Mouse (Mus musculus) midbrain, embryonic 11.5 days (tissue): ENCODE measurements around the gene Atp1a2. TPM values are rescaled to one million over a fixed set of nuclear protein-coding genes. Genes with fewer than 3 reads are reported as not detected.

ENCODE experiments used
- ATAC-seq: fragments of 200-750 bp; cut with Nextera tagmentation; 2 replicates; pipeline ENCODE4 v1.8.0; 2017; ENCODE audit warnings: moderate TSS enrichment, moderate library complexity; ENCODE audit not compliant: low FRiP score
- DNase-seq: peaks from one replicate; pipeline ENCODE4 v3.0.0; 2015; ENCODE audit warnings: low spot score; ENCODE audit errors: missing footprints
- H3K27ac ChIP-seq: fragments of 300-500 bp; sonication (generic); 2 replicates; pipeline ENCODE4 v1.5.1; 2014; ENCODE audit warnings: low read depth, low read length
- H3K27me3 ChIP-seq: fragments of 300-500 bp; sonication (generic); 2 replicates; pipeline ENCODE4 v1.6.1; 2014; ENCODE audit warnings: mild to moderate bottlenecking, low read length, moderate library complexity, mixed read lengths; ENCODE audit not compliant: control insufficient read depth, insufficient read depth
- H3K36me3 ChIP-seq: fragments of 300-500 bp; sonication (generic); 2 replicates; pipeline ENCODE4 v1.6.1; 2014; ENCODE audit warnings: mild to moderate bottlenecking, low read length, moderate library complexity, mixed read lengths; ENCODE audit not compliant: control insufficient read depth, insufficient read depth
- H3K4me1 ChIP-seq: fragments of 300-500 bp; sonication (generic); 2 replicates; pipeline ENCODE4 v1.6.1; 2014; ENCODE audit warnings: low read length; ENCODE audit not compliant: control insufficient read depth, insufficient read depth
- H3K4me2 ChIP-seq: fragments of 300-500 bp; sonication (generic); 2 replicates; pipeline ENCODE4 v1.6.1; 2014; ENCODE audit warnings: mild to moderate bottlenecking, moderate library complexity
- H3K4me3 ChIP-seq: fragments of 300-500 bp; sonication (generic); 2 replicates; pipeline ENCODE4 v1.5.1; 2014; ENCODE audit warnings: low read depth, low read length
- H3K9ac ChIP-seq: fragments of 300-500 bp; sonication (generic); 2 replicates; pipeline ENCODE4 v1.6.1; 2014; ENCODE audit warnings: low read length
- H3K9me3 ChIP-seq: fragments of 300-500 bp; sonication (generic); 2 replicates; pipeline ENCODE4 v1.6.1; 2016; ENCODE audit warnings: low read length; ENCODE audit not compliant: control insufficient read depth
- WGBS: fragments of 180-500 bp; shearing (Covaris S2); extraction: QIAGEN DNeasy Blood & Tissue Kit; methylation state at CpG from one replicate; pipeline ENCODE4 v1.1.7; 2014; 5-methylcytosine and 5-hydroxymethylcytosine counted together
- polyA plus RNA-seq: library from polyadenylated mRNA; unstranded; fragments of >200 nt; fragmentation: Nextera tagmentation; extraction: Ambion mirVana; gene quantifications from 2 replicates; pipeline ENCODE4 v1.2.1, GENCODE M21; 2014

The Atp1a2 gene
- polyA plus RNA-seq, 1 experiment from 2014 or later, result 1.4 TPM

DNA sequence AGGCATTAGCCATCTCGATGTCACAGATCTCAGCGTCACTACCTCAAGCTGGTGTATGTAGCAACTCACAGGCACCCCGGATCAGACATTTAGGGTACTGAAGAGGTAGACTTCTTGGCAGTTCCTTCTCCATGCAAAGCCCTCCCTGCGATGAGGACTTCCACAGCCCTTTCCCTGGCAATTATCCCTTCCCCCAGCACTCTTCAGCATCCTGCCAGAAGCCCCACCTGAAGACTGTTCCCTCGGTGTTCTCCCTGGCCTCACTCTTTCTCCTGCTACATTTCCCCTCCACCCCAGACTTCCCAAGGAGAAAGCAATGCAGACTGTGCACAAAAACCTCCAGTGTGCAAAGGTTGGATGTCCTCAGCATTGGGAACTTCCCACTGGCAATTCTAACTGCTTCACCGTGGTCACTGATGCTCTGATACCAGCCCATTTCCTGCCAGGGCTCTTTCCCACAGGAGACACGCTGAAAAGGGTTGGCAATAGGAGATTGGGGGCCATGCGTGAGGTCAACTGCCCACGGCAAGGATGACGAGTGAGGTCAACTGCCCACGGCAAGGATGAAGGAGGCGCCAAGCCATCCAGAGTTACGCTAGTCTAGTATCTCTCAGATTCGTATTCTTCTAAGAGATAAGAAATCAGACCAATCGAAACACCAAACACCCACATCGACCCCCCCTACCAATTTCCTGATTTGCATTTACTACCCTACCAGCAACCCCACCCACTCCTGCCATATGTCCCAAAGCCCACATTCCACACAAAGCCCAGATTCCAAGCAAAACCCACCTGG is 29.5 kb upstream of the Atp1a2 start:
- no peak for ATAC-seq
- 93% methylated on average over 16 of the region's 16 CpGs for WGBS
- peak; percentile 73 for DNase-seq
- no peak overlapping the region for H3K4me2 ChIP-seq
- H3K4me3 ChIP-seq, result no peak overlapping the region
- H3K27me3 ChIP-seq, result peaks cover 35% of the 10 kb centered on the region
- H3K9ac ChIP-seq, result no peak overlapping the region
- peaks cover 30% of the 10 kb centered on the region for H3K4me1 ChIP-seq
- no peaks in the 10 kb centered on the region for H3K36me3 ChIP-seq
- no peaks in the 10 kb centered on the region for H3K9me3 ChIP-seq
- H3K27ac ChIP-seq, result no peak overlapping the region

DNA sequence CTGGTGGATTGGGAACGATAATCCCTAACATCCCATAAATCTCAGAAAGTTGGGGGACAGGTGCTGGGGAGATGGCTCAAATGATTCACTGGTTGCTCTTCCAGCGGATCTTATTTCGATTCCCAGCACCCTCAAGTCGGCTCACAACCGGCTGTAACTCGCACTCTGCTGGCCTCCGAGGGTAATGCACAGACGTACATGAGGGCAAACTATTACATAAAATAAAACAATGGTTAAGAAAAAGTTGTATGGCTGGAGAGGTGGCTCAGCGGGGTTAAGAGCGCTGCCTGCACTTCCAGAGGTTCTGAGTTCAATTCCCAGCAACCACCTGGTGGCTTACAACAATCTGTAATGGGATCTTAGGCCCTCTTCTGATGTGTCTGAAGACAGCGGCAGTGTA is 28.8 kb upstream of the Atp1a2 start:
- Histone ChIP-seq H3K4me1 (peaks cover 30% of the 10 kb centered on the region), H3K9ac (no peak overlapping the region)
- peak; percentile 81 for DNase-seq

DNA sequence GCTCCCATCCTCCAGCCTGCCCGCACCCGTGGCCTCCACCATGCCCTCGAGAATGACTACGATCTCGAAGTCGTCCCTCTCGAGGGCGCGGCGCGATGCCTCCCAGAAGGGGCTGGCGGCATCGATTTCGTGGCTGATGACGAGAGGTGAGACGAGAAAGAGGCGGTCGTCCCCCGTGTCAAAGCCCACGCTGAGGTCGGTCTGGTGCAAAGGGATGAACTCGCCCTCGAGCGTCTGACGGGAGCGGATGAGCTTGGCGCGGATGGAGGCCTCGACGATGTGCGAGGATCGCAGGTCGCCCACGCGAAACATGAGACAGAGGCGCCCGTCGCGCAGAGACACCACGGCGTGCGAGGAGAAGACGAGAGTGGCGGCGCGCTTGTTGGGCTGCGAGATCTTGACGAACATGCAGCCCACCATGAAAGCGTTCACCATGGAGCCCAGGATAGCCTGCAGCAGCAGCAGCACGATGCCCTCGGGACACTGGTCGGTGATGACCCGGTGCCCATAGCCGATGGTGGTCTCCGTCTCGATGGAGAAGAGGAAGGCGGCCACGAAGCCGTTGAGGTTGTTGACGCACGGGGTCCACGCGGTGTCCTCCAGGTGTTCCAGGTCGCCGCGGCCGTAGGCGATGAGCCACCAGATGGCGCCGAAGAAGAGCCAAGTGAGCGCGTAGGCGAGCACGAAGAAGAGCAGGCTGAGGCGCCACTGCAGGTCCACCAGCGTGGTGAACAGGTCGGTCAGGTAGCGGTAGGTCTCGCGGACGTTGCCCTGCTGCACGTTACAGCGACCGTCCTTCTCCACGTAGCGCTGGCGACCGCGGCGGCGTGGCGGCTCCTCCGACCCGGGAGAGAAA is 28.0 kb upstream of the Atp1a2 start:
- peaks cover 37% of the 10 kb centered on the region for H3K27me3 ChIP-seq
- 22% methylated on average over 94 of the region's 94 CpGs for WGBS
- H3K4me3 ChIP-seq, result peak overlapping the region; percentile 38
- no peak for DNase-seq
- peak overlapping the region; percentile 71 for H3K4me2 ChIP-seq
- no peaks in the 10 kb centered on the region for H3K36me3 ChIP-seq
- peak; percentile 27 for ATAC-seq
- no peak overlapping the region for H3K27ac ChIP-seq
- H3K4me1 ChIP-seq, result peaks cover 30% of the 10 kb centered on the region
- peak overlapping the region; percentile 52 for H3K9ac ChIP-seq
- H3K9me3 ChIP-seq, result no peaks in the 10 kb centered on the region

More for the DNA sequence above, 28.8 kb upstream of the Atp1a2 start:
- whole genome bisulfite sequencing, result 60% methylated on average over 11 of the region's 11 CpGs
- H3K4me3 ChIP-seq, result peak overlapping the region; percentile 38; the same call in 1 of the 2 replicates
- H3K27me3 ChIP-seq, result peaks cover 37% of the 10 kb centered on the region
- no peak overlapping the region for H3K27ac ChIP-seq
- peak overlapping the region; percentile 71 for H3K4me2 ChIP-seq
- no peaks in the 10 kb centered on the region for H3K36me3 ChIP-seq
- H3K9me3 ChIP-seq, result no peaks in the 10 kb centered on the region
- no peak for ATAC-seq

DNA sequence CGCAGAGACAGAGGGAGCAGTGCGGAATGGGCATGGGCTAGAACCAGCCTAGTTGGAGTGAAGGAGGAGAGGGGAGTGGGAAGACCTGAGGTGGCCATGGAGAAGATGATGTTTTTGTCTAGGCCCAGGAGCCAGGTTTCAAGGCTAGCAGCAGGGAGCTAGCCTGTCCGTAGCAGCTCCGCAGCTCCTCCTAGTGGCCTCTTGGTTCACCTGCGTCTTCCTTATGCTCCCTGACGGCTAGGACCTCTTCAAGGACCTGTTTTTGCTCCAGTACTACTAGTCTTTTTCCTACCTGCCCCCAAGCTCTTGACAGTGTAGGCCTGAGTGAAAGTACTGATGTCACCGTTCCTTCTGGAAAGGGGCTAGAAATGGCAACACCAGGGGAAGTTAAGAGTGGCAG is 26.9 kb upstream of the Atp1a2 start:
- H3K9me3 ChIP-seq, result no peaks in the 10 kb centered on the region
- WGBS, result 10% methylated on average over 7 of the region's 7 CpGs
- H3K27me3 ChIP-seq, result peaks cover 34% of the 10 kb centered on the region

DNA sequence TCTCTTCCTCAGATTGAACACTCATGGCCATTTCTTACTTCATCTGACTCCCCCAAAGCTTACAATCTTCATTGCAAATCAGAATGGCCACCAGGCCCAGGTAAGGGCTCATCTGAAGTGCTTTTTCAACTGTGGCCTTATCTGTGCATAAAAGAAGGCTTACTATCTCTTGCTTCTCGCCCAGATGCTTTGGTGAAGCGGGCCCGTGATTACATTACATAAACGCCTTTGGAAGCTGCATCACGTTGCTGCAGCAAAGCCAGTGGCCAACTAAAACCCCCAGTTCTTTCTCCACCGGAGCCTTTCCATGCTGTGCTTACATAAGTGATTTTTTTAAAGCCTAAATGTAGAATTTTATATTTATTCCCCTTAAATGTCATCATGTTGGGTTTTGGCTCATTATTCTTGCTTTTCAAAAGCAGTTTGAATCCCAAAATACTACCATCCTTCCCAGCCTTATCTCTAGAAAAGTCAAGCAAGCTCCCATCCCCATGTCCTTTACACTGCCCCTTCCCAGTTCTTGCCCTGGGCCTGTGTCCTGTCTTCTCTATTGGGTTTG is 26.0 kb upstream of the Atp1a2 start:
- WGBS, result 55% methylated on average over 6 of the region's 6 CpGs

More for the DNA sequence above, 26.9 kb upstream of the Atp1a2 start:
- Histone ChIP-seq H3K27ac (no peak overlapping the region), H3K4me1 (peaks cover 32% of the 10 kb centered on the region), H3K9ac (no peak overlapping the region), H3K4me3 (no peak overlapping the region), H3K4me2 (no peak overlapping the region), H3K36me3 (no peaks in the 10 kb centered on the region)
- DNase-seq (peak; percentile 97), ATAC-seq (peak; percentile 39; the same call in 1 of the 2 replicates)

DNA sequence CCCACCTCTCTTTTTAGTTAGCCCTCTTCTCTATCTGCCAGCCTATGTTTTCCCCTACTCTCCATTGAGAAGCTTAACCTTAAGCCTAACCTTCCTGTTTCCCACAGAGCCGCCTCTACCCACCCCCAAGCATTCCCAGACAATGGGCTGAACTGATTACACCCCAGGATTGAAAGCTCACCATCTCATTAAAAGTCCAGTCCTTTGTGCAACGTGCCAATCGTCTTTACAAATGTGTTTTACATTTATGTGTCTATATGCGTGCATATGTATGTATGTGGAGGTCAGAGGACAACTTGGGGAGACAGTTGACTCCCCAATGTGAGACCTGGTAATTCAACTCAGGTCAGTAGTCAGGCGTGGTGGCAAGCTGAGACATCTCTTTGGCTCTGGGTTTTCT is 25.4 kb upstream of the Atp1a2 start:
- H3K36me3 ChIP-seq, result peaks cover 2% of the 10 kb centered on the region; the same call in 1 of the 2 replicates
- DNase-seq (no peak), ATAC-seq (no peak)
- H3K4me3 ChIP-seq, result no peak overlapping the region
- no peak overlapping the region for H3K9ac ChIP-seq
- H3K4me1 ChIP-seq, result peaks cover 24% of the 10 kb centered on the region
- H3K27ac ChIP-seq, result no peak overlapping the region
- no peaks in the 10 kb centered on the region for H3K9me3 ChIP-seq
- peaks cover 34% of the 10 kb centered on the region for H3K27me3 ChIP-seq
- no peak overlapping the region for H3K4me2 ChIP-seq
- 8% methylated on average over 5 of the region's 5 CpGs for WGBS

More for the DNA sequence above, 26.0 kb upstream of the Atp1a2 start:
- Histone ChIP-seq H3K36me3 (peaks cover 2% of the 10 kb centered on the region; the same call in 1 of the 2 replicates), H3K9ac (no peak overlapping the region), H3K4me2 (no peak overlapping the region), H3K4me3 (no peak overlapping the region), H3K27me3 (peaks cover 34% of the 10 kb centered on the region), H3K27ac (no peak overlapping the region), H3K4me1 (peaks cover 25% of the 10 kb centered on the region), H3K9me3 (no peaks in the 10 kb centered on the region)
- DNase-seq, result no peak
- ATAC-seq, result no peak

DNA sequence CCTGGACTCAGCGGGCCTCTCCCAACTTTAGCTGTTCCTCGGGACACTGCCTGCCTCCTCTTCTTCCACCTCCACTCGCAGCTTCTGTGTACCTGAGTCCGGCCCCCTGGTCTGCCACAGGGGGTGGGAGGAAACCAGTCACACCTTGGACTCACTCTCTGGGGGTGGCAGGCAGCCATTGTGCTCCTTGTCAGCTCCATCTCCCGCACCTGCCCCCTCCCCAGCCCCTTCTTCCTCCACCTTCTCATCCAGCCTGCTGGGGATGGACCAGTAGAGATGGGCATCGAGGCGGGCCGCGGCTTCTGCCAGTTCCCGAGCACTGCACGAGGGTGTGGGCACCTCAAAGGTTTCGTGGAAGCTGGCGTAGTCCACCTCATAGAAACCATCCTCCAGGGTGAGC is 24.9 kb upstream of the Atp1a2 start:
- H3K27ac ChIP-seq, result no peak overlapping the region

DNA sequence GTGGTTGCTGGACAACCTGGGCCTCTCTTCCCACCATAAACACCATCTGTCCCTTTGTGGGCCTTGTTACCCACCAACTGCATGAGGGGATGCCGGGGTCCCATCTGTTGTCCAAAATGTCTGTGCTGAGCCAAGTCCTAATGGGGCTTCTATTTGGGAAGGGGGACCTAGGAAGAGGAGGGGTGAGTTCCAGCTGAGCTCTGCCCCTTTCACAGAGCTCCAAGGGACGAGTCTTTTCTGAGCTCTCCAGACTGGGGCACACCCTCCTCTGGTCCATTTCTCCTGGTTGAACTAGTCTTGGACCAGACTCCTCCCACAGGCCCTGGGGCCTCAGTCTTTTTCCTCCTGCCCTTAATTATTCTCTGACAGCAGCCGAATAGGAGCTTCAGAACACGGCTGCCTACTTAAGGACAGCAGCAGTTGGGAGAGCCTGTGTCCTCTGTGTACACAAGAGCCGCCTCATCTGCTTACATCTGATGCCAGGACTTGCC is 22.1 kb upstream of the Atp1a2 start:
- ATAC-seq (peak; percentile 31), DNase-seq (no peak)
- Histone ChIP-seq H3K36me3 (peaks cover 7% of the 10 kb centered on the region; the same call in 1 of the 2 replicates), H3K27me3 (peaks cover 6% of the 10 kb centered on the region), H3K4me2 (no peak overlapping the region), H3K4me3 (no peak overlapping the region), H3K27ac (peak overlapping the region; percentile 48; the same call in 1 of the 2 replicates), H3K9ac (no peak overlapping the region), H3K4me1 (peaks cover 22% of the 10 kb centered on the region), H3K9me3 (no peaks in the 10 kb centered on the region)
- WGBS, result 42% methylated on average over 5 of the region's 5 CpGs

More for the DNA sequence above, 24.9 kb upstream of the Atp1a2 start:
- ATAC-seq (no peak), DNase-seq (no peak)
- H3K4me1 ChIP-seq, result peaks cover 24% of the 10 kb centered on the region
- no peak overlapping the region for H3K9ac ChIP-seq
- no peak overlapping the region for H3K4me2 ChIP-seq
- no peaks in the 10 kb centered on the region for H3K9me3 ChIP-seq
- no peak overlapping the region for H3K4me3 ChIP-seq
- peaks cover 33% of the 10 kb centered on the region for H3K27me3 ChIP-seq
- peaks cover 4% of the 10 kb centered on the region; the same call in 1 of the 2 replicates for H3K36me3 ChIP-seq
- WGBS, result 49% methylated on average over 13 of the region's 13 CpGs
